Mouse (Mus musculus) kidney, adult 2 months (tissue): ENCODE measurements around the gene Sh3bp4.

ENCODE experiments used
- CTCF ChIP-seq: fragments of 200-500 bp; conservative IDR thresholded peaks from 2 replicates; pipeline ENCODE4 v1.5.1; 2011; ENCODE audit warnings: low read depth, mild to moderate bottlenecking, control low read depth, low read length, moderate library complexity, mixed read lengths; ENCODE audit not compliant: insufficient read depth, insufficient read length
- POLR2A ChIP-seq: fragments of 200-500 bp; IDR thresholded peaks from one replicate; pipeline ENCODE4 v1.6.1; 2011; ENCODE audit warnings: low read depth, low read length, control low read depth

DNA sequence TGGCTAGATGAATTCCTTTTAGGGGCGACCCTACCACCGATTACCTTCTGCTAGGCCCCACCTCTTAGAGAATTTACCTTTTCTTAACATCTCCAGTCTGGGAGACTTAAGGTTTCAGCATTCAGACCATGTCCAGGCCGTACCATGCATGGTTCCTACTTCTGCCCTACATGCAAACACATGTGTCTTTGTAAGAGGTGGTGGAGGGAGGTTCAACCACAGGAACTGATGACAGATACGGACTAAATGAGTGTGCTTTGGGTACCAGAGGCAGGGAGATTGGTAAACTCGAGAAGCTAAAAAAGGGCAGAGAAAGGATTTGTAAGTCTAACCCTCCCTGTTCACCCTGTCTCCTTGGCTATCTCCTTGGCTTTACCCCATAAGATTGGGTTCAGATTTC, 23.5 kb downstream of the Sh3bp4 start:
- TF ChIP-seq CTCF = no peak
- no peak for TF ChIP-seq POLR2A
